Mouse (Mus musculus) heart, adult 8-10 months (tissue): ENCODE data around the gene Arcn1. TPM values are rescaled to one million over a fixed set of nuclear protein-coding genes. Genes with fewer than 3 reads are reported as not detected.

ENCODE experiments used
- total RNA-seq, 4 experiments: library from RNA; stranded (reverse); gene quantifications; 2 replicates each; pipeline ENCODE4 v1.2.4; 2022

Arcn1 gene
- total RNA-seq, 4 experiments from 2014 or later: 79.7 to 89.3 (median 80.9) TPM

Other genes with a start within 250 kb of the Arcn1 start
- gene Cxcr5, start 206.0 kb downstream of the Arcn1 start, total RNA-seq: under 1 TPM in 3 of 4 experiments, not detected in 1; 0.11 to 0.72 (median 0.14) TPM
- gene Ddx6, start 163.0 kb downstream of the Arcn1 start, total RNA-seq: 10 to 100 TPM; 78.5 to 93.2 (median 88.8) TPM
- gene Treh, start 94.6 kb downstream of the Arcn1 start, total RNA-seq: not detected
- 100 to 1,000 TPM; 108 to 146 (median 128) TPM for gene Phldb1, start 32.6 kb downstream of the Arcn1 start, total RNA-seq
- 10 to 100 TPM; 19.1 to 35.6 (median 22.8) TPM for gene Ift46, start 63 bp upstream of the Arcn1 start, total RNA-seq
- 10 to 100 TPM in 2 of 4 experiments, 1 to 10 TPM in 2; 8.6 to 21.9 (median 10.5) TPM for gene Tmem25, start 31.5 kb upstream of the Arcn1 start, total RNA-seq
- gene Ttc36, start 35.2 kb upstream of the Arcn1 start, total RNA-seq: 1 to 10 TPM in 2 of 4 experiments, under 1 TPM in 2; 0.63 to 1.5 (median 0.97) TPM
- 10 to 100 TPM; 22.2 to 33.6 (median 29.8) TPM for gene Kmt2a, start 113.5 kb upstream of the Arcn1 start, total RNA-seq
- gene Atp5l, start 152.9 kb upstream of the Arcn1 start, total RNA-seq: 1,000 to 10,000 TPM; 1,427 to 1,918 (median 1,690) TPM
- 10 to 100 TPM; 33.8 to 42.1 (median 35.3) TPM for gene Ube4a, start 197.8 kb upstream of the Arcn1 start, total RNA-seq
- 1 to 10 TPM in 2 of 4 experiments, under 1 TPM in 2; 0.34 to 1.2 (median 0.75) TPM for gene Cd3g, start 212.6 kb upstream of the Arcn1 start, total RNA-seq
- gene Cd3d, start 213.9 kb upstream of the Arcn1 start, total RNA-seq: not detected
- 1 to 10 TPM in 2 of 4 experiments, not detected in 2; 1.3 to 1.5 TPM for gene Cd3e, start 241.8 kb upstream of the Arcn1 start, total RNA-seq